30 mouse cellular contexts compared by ENCODE assay signal in the genomic region with DNA sequence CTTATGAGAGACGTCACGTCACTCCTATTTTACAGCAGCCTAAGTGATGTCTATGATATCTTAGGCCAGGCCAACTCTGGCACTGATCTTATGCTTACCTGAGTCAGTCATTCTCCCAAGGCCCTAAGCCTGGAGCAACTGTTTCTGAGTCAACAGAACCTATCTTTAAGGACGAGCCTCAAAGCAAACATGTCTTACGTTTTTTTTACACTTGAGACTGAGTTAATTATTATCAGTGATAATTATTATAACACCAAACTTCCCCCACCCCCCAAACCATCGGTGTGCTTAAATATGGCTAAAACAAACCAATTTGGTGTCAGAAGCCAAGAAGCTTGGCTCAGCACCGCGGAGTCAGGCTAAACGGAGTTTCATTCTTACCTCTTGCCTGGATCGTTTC. TPM values are rescaled to one million over a fixed set of nuclear protein-coding genes. Genes with fewer than 3 reads are reported as not detected.
DNase-seq lines count a peak whose midpoint lies in the region; ATAC-seq and TF ChIP-seq lines count a peak whose summit lies in the region.
"Had no signal": no experiment of that assay in that cellular context is flagged by ENCODE, and none has a peak within 500 bp of the region (broad histone marks: within the 10 kb centered on the region; RNA-seq: fewer than 3 reads in every experiment).

No protein-coding gene starts in this region.

- DNase-seq in kidney, adult 8-10 months, result peak; percentile 25 to 46
- no peak for DNase-seq in kidney, adult 11 months
- peak; percentile 4 for DNase-seq in limb, embryonic 11.5 days (ENCODE audit: low spot score)
- no peak for DNase-seq in limb, embryonic 10.5 days (ENCODE audit: low spot score)
- DNase-seq in liver, postnatal 0 days, result no peak
- DNase-seq in hindbrain, embryonic 11.5 days (ENCODE audit: low spot score), result no peak
- DNase-seq: cerebellum, adult 11 months; cerebellum, adult 9-11 months; gastrocnemius, postnatal 36 days; heart, adult 18-20 months; heart, postnatal 36 days; layer of hippocampus, postnatal 36 days; lung, adult 2 months; lung, postnatal 10 days; thymus, adult 2 months; thymus, postnatal 36 days had no signal

- no peak overlapping the region for H3K27ac ChIP-seq in limb, embryonic 11.5 days (replicated peaks; ENCODE audit: low read depth, low read length)
- H3K27ac ChIP-seq in limb, embryonic 10.5 days, result no peak overlapping the region; the same call in 1 of the 2 replicates
- peak overlapping the region; percentile 61 for H3K27ac ChIP-seq in intestine, embryonic 16.5 days (ENCODE audit: low read length)
- peak overlapping the region; percentile 83 for H3K27ac ChIP-seq in liver, postnatal 0 days (ENCODE audit: low read depth)
- H3K27ac ChIP-seq in hindbrain, embryonic 11.5 days (ENCODE audit: low read depth, low read length), result no peak overlapping the region
- H3K27ac ChIP-seq: embryonic facial prominence, embryonic 13.5 days; forebrain, embryonic 10.5 days; forebrain, embryonic 15.5 days; hindbrain, embryonic 13.5 days; limb, embryonic 12.5 days; macrophage; midbrain, embryonic 13.5 days had no signal

- no peak for TF ChIP-seq EP300 in liver, postnatal 0 days (IDR thresholded peaks at IDR 0.05; ENCODE audit: low read depth)

- H3K36me3 ChIP-seq in limb, embryonic 11.5 days (ENCODE audit: control insufficient read depth, insufficient read depth, low read length), result no peaks in the 10 kb centered on the region
- no peaks in the 10 kb centered on the region for H3K36me3 ChIP-seq in limb, embryonic 10.5 days
- H3K36me3 ChIP-seq in intestine, embryonic 16.5 days (ENCODE audit: control insufficient read depth, insufficient read depth, low read length), result no peaks in the 10 kb centered on the region
- no peaks in the 10 kb centered on the region for H3K36me3 ChIP-seq in liver, postnatal 0 days (replicated peaks; ENCODE audit: insufficient read depth, low read length)
- H3K36me3 ChIP-seq in hindbrain, embryonic 11.5 days (ENCODE audit: control insufficient read depth, insufficient read depth, low read length), result no peaks in the 10 kb centered on the region
- H3K36me3 ChIP-seq: embryonic facial prominence, embryonic 13.5 days; forebrain, embryonic 10.5 days; forebrain, embryonic 15.5 days; G1E; hindbrain, embryonic 13.5 days; limb, embryonic 12.5 days; midbrain, embryonic 13.5 days had no signal

- H3K27me3 ChIP-seq in limb, embryonic 11.5 days (ENCODE audit: control insufficient read depth, insufficient read depth, low read length), result no peaks in the 10 kb centered on the region
- no peaks in the 10 kb centered on the region for H3K27me3 ChIP-seq in limb, embryonic 10.5 days (ENCODE audit: low read depth, poor library complexity, severe bottlenecking)
- H3K27me3 ChIP-seq in intestine, embryonic 16.5 days (replicated peaks; ENCODE audit: control insufficient read depth, insufficient read depth, low read length), result no peaks in the 10 kb centered on the region
- H3K27me3 ChIP-seq in liver, postnatal 0 days (ENCODE audit: insufficient read depth, low read length), result no peaks in the 10 kb centered on the region
- no peaks in the 10 kb centered on the region for H3K27me3 ChIP-seq in hindbrain, embryonic 11.5 days (ENCODE audit: control insufficient read depth, insufficient read depth, low read length)
- H3K27me3 ChIP-seq: embryonic facial prominence, embryonic 13.5 days; forebrain, embryonic 15.5 days; hindbrain, embryonic 13.5 days; limb, embryonic 12.5 days; midbrain, embryonic 13.5 days had no signal

- H3K9me3 ChIP-seq in limb, embryonic 11.5 days (ENCODE audit: control insufficient read depth, low read length), result no peaks in the 10 kb centered on the region
- H3K9me3 ChIP-seq in limb, embryonic 10.5 days (replicated peaks), result no peaks in the 10 kb centered on the region
- no peaks in the 10 kb centered on the region for H3K9me3 ChIP-seq in intestine, embryonic 16.5 days (ENCODE audit: control insufficient read depth, low read length)
- H3K9me3 ChIP-seq in liver, postnatal 0 days (ENCODE audit: low read length), result no peaks in the 10 kb centered on the region
- no peaks in the 10 kb centered on the region for H3K9me3 ChIP-seq in hindbrain, embryonic 11.5 days (ENCODE audit: control insufficient read depth, low read length)
- H3K9me3 ChIP-seq: embryonic facial prominence, embryonic 13.5 days; forebrain, embryonic 10.5 days; forebrain, embryonic 15.5 days; G1E; hindbrain, embryonic 13.5 days; limb, embryonic 12.5 days; midbrain, embryonic 13.5 days had no signal

- H3K4me1 ChIP-seq in limb, embryonic 11.5 days (ENCODE audit: control insufficient read depth, insufficient read depth, low read length), result no peaks in the 10 kb centered on the region
- no peaks in the 10 kb centered on the region; the same call in 1 of the 2 replicates for H3K4me1 ChIP-seq in limb, embryonic 10.5 days
- peaks cover 5% of the 10 kb centered on the region; the same call in 1 of the 2 replicates for H3K4me1 ChIP-seq in intestine, embryonic 16.5 days (ENCODE audit: control insufficient read depth, insufficient read depth, low read length)
- peaks cover 2% of the 10 kb centered on the region; the same call in 1 of the 2 replicates for H3K4me1 ChIP-seq in liver, postnatal 0 days (ENCODE audit: insufficient read depth)
- no peaks in the 10 kb centered on the region for H3K4me1 ChIP-seq in hindbrain, embryonic 11.5 days (replicated peaks; ENCODE audit: control insufficient read depth, insufficient read depth, low read length)
- H3K4me1 ChIP-seq: embryonic facial prominence, embryonic 13.5 days; forebrain, embryonic 15.5 days; hindbrain, embryonic 13.5 days; limb, embryonic 12.5 days; midbrain, embryonic 13.5 days had no signal

- H3K4me2 ChIP-seq in limb, embryonic 11.5 days (ENCODE audit: low read depth, severe bottlenecking), result no peak overlapping the region
- peak overlapping the region; percentile 16; the same call in 1 of the 2 replicates for H3K4me2 ChIP-seq in intestine, embryonic 16.5 days (ENCODE audit: low read depth, low read length)
- H3K4me2 ChIP-seq in liver, postnatal 0 days (ENCODE audit: low read depth, low read length), result no peak overlapping the region
- H3K4me2 ChIP-seq in hindbrain, embryonic 11.5 days (replicated peaks; ENCODE audit: low read depth, low read length), result no peak overlapping the region
- H3K4me2 ChIP-seq: embryonic facial prominence, embryonic 13.5 days; forebrain, embryonic 15.5 days; heart, embryonic 11.5 days; hindbrain, embryonic 13.5 days; limb, embryonic 12.5 days; midbrain, embryonic 13.5 days had no signal

- WGBS in limb, embryonic 11.5 days, result 82% methylated on average over 9 of the region's 9 CpGs
- 78% methylated on average over 9 of the region's 9 CpGs for WGBS in limb, embryonic 10.5 days
- WGBS in intestine, embryonic 16.5 days, result 55% methylated on average over 9 of the region's 9 CpGs
- 67% methylated on average over 9 of the region's 9 CpGs for WGBS in liver, postnatal 0 days (ENCODE audit: insufficient replicate concordance)
- 91% methylated on average over 9 of the region's 9 CpGs for WGBS in hindbrain, embryonic 11.5 days

- no peak overlapping the region for H3K4me3 ChIP-seq in limb, embryonic 11.5 days (ENCODE audit: low read depth, low read length)
- H3K4me3 ChIP-seq in limb, embryonic 10.5 days, result no peak overlapping the region
- no peak overlapping the region for H3K4me3 ChIP-seq in intestine, embryonic 16.5 days (ENCODE audit: low read length)
- no peak overlapping the region for H3K4me3 ChIP-seq in liver, postnatal 0 days (ENCODE audit: low read depth, low read length)
- H3K4me3 ChIP-seq in hindbrain, embryonic 11.5 days (ENCODE audit: low read depth, low read length), result no peak overlapping the region
- H3K4me3 ChIP-seq: embryonic facial prominence, embryonic 13.5 days; forebrain, embryonic 10.5 days; forebrain, embryonic 15.5 days; hindbrain, embryonic 13.5 days; limb, embryonic 12.5 days; midbrain, embryonic 13.5 days had no signal

- no peak for ATAC-seq in limb, embryonic 11.5 days (ENCODE audit: insufficient number of reproducible peaks, low FRiP score, low TSS enrichment, low read depth)
- ATAC-seq in intestine, embryonic 16.5 days, result peak; percentile 60; the same call in 1 of the 2 replicates
- no peak for ATAC-seq in liver, postnatal 0 days
- ATAC-seq in hindbrain, embryonic 11.5 days (ENCODE audit: low FRiP score), result no peak
- ATAC-seq: forebrain, embryonic 15.5 days; midbrain, embryonic 13.5 days had no signal

- H3K9ac ChIP-seq in limb, embryonic 11.5 days (ENCODE audit: low read length), result no peak overlapping the region
- no peak overlapping the region for H3K9ac ChIP-seq in intestine, embryonic 16.5 days (ENCODE audit: low read depth, low read length)
- H3K9ac ChIP-seq in liver, postnatal 0 days (replicated peaks), result peak overlapping the region; percentile 18; the same call in 1 of the 2 replicates
- H3K9ac ChIP-seq in hindbrain, embryonic 11.5 days (ENCODE audit: low read depth, low read length), result no peak overlapping the region
- H3K9ac ChIP-seq: embryonic facial prominence, embryonic 13.5 days; forebrain, embryonic 15.5 days; hindbrain, embryonic 13.5 days; limb, embryonic 12.5 days; midbrain, embryonic 13.5 days had no signal

- no peak for TF ChIP-seq CTCF in liver, postnatal 0 days (IDR thresholded peaks at IDR 0.05; ENCODE audit: low read depth)

RNA-seq across cellular contexts. Expression of a gene that starts 9.4 kb away (rescaled TPM):
- not detected in 2 replicates for polyA plus RNA-seq in limb, embryonic 11.5 days (2014; fragmentation: Nextera tagmentation; extraction: Ambion mirVana)
- not detected in 2 replicates for polyA plus RNA-seq in limb, embryonic 10.5 days (2016; fragmentation: Nextera tagmentation; extraction: Ambion mirVana)
- polyA plus RNA-seq in intestine, embryonic 16.5 days (2015; fragmentation: Nextera tagmentation; extraction: Ambion mirVana), result 0.45 and 0.54 TPM in 2 replicates
- polyA plus RNA-seq in liver, postnatal 0 days (2015; fragmentation: Nextera tagmentation; extraction: Ambion mirVana), result 74.3 and 79.1 TPM in 2 replicates
- not detected in 2 replicates for polyA plus RNA-seq in hindbrain, embryonic 11.5 days (2014; fragmentation: Nextera tagmentation; extraction: Ambion mirVana)
- polyA plus RNA-seq: embryonic facial prominence, embryonic 13.5 days; forebrain, embryonic 10.5 days; forebrain, embryonic 15.5 days; frontal cortex, adult 2 months; G1E; heart, embryonic 11.5 days; heart, embryonic 16.5 days; hindbrain, embryonic 13.5 days; large intestine, adult 2 months; limb, embryonic 12.5 days; macrophage; midbrain, embryonic 13.5 days; neural tube, embryonic 14.5 days; thymus, adult 2 months had no signal

Comparison
In these comparisons a context has a peak if more than half of its experiments do, and no peak if none do; other contexts are left out.
1. DNase-seq: peak in kidney, adult 8-10 months (2 of 2) and limb, embryonic 11.5 days (single experiment); none in kidney, adult 11 months (single experiment), limb, embryonic 10.5 days (single experiment), liver, postnatal 0 days (single experiment) and hindbrain, embryonic 11.5 days (single experiment).
2. H3K27ac ChIP-seq: peak in intestine, embryonic 16.5 days (single experiment) and liver, postnatal 0 days (single experiment); none in limb, embryonic 11.5 days (single experiment), limb, embryonic 10.5 days (single experiment) and hindbrain, embryonic 11.5 days (single experiment).
3. RNA of a gene that starts 9.4 kb away (polyA plus RNA-seq): 74.3 to 79.1 TPM in liver, postnatal 0 days; 0.45 to 0.54 TPM in intestine, embryonic 16.5 days, not detected in limb, embryonic 11.5 days, not detected in limb, embryonic 10.5 days and not detected in hindbrain, embryonic 11.5 days; every median in the first group is over 10 times any median in the second.